Mouse (Mus musculus): ENCODE results near the gene Eif5a.

DNA sequence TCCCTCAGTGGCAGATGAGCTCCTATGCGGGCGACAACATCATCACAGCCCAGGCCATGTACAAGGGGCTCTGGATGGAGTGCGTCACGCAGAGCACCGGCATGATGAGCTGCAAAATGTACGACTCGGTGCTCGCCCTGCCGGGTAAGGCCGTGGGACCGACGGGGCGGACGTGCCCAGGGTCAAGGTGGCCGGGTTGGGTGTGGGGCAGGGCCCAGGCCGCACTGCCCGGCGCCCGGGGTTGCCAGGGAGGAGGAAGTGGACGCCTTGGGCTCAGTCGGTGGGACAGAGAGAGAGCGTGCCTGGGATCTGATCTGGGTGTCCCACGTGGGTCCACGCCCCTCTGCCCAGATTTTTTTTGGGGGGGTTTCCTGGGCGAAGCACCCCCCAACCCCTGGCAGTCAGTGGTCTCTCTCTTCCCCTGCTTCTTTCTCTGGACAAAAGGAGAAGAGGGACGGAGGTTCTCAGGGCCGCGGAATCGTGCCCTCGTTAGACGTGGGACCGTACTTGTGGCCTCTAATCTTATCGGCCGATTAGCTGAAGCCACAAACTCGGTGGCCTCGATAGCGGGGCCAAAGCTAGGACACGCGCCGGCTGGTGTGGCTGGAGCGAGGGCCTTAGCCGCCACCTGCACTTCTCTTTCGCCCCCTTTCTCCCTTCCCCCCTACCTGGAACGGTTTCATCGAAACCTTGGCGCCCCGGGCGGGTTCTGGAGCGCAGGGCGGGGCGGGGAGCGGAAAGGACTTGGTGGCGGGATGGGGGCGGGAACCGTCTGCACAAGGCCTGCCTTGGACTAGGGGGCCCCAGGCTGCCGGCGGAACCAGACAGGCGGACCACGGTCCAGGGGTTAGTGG lies 44.5 kb upstream of the Eif5a start:
- no peak for TF ChIP-seq EP300 (IDR thresholded peaks at IDR 0.05; ENCODE audit: low read depth)
- no peak for TF ChIP-seq CTCF (IDR thresholded peaks at IDR 0.05; ENCODE audit: low read depth)

Measured in heart, postnatal 0 days (tissue).